Mouse (Mus musculus) urinary bladder, postnatal 36 days (tissue): ENCODE data around the gene Haus4.

Experiments used
- DNase-seq, 2 experiments: peaks; one replicate each; pipeline ENCODE4 v3.0.0; 2022; ENCODE audit warnings: low spot score in 2 of 2, mixed read lengths in 1 of 2

Gene Haus4

GRCm38 (mm10) chr14:54553975-54554769, at the start of gene Haus4:
TSS of gene Haus4 (minus strand) at chr14:54554616.
- peak; percentile 71 to 82 for DNase-seq

- no peak for DNase-seq
Measured at GRCm38 (mm10) chr14:54603686-54604085, 49.3 kb upstream of the Haus4 start.

GRCm38 (mm10) chr14:54603038-54603654, 48.7 kb upstream of the Haus4 start:
- peak; percentile 92 to 96 for DNase-seq

- DNase-seq = no peak
Measured at GRCm38 (mm10) chr14:54602613-54603012, 48.2 kb upstream of the Haus4 start.

GRCm38 (mm10) chr14:54601601-54602000, 47.2 kb upstream of the Haus4 start:
- DNase-seq = no peak

- no peak for DNase-seq
Measured at GRCm38 (mm10) chr14:54597084-54597483, 42.7 kb upstream of the Haus4 start.

GRCm38 (mm10) chr14:54594631-54595414, 40.4 kb upstream of the Haus4 start:
- no peak for DNase-seq

- DNase-seq = no peak
Measured at GRCm38 (mm10) chr14:54594055-54594454, 39.6 kb upstream of the Haus4 start.

- DNase-seq = no peak
Measured at GRCm38 (mm10) chr14:54592319-54592934, 38.0 kb upstream of the Haus4 start.

GRCm38 (mm10) chr14:54591056-54591455, 36.6 kb upstream of the Haus4 start:
- no peak for DNase-seq

GRCm38 (mm10) chr14:54583681-54584338, 29.4 kb upstream of the Haus4 start:
- peak in 1 of 2 experiments; percentile 43 for DNase-seq

- DNase-seq = no peak
Measured at GRCm38 (mm10) chr14:54582536-54582935, 28.1 kb upstream of the Haus4 start.

- DNase-seq = no peak
Measured at GRCm38 (mm10) chr14:54579638-54580037, 25.2 kb upstream of the Haus4 start.

GRCm38 (mm10) chr14:54578063-54578462, 23.6 kb upstream of the Haus4 start:
- DNase-seq = peak in 1 of 2 experiments; percentile 29

GRCm38 (mm10) chr14:54577089-54577982, 22.9 kb upstream of the Haus4 start, which contains the start of gene Ajuba:
TSS of gene Ajuba (minus strand) at chr14:54577558.
- DNase-seq = peak; percentile 89 to 90

GRCm38 (mm10) chr14:54576241-54577088, 22.0 kb upstream of the Haus4 start:
- DNase-seq = peak in 1 of 2 experiments; percentile 19

GRCm38 (mm10) chr14:54575631-54576030, 21.2 kb upstream of the Haus4 start:
- DNase-seq = peak; percentile 74 to 81

GRCm38 (mm10) chr14:54575031-54575430, 20.6 kb upstream of the Haus4 start:
- DNase-seq = no peak

GRCm38 (mm10) chr14:54574253-54574652, 19.8 kb upstream of the Haus4 start:
- DNase-seq = peak; percentile 60 to 68
